Mouse (Mus musculus): ENCODE results near the gene Fbxo21. TPM values are rescaled to one million over a fixed set of nuclear protein-coding genes. Genes with fewer than 3 reads are reported as not detected.
A peak's percentile ranks its signal among the peaks of the same experiment; 100 is the strongest.

The Fbxo21 gene
- 27.3 and 33.7 TPM in 2 replicates for total RNA-seq (2017)

GRCm38 (mm10) chr5:117976657-117977500 is at the start of gene Fbxo21:
Gene Fbxo21 (plus strand): TSS chr5:117976730.
- ATAC-seq (replicated peaks in 1 of 2; ENCODE audit: insufficient read depth in 1 of 2, low FRiP score in 2 of 2, low TSS enrichment in 1 of 2, low read depth in 1 of 2, poor library complexity in 2 of 2, severe bottlenecking in 2 of 2), result peak; percentile 82 to 86

- ATAC-seq (replicated peaks in 1 of 2; ENCODE audit: insufficient read depth in 1 of 2, low FRiP score in 2 of 2, low TSS enrichment in 1 of 2, low read depth in 1 of 2, poor library complexity in 2 of 2, severe bottlenecking in 2 of 2), result no peak
Observed at GRCm38 (mm10) chr5:117928553-117928952, 48.0 kb upstream of the Fbxo21 start.

- no peak for ATAC-seq (replicated peaks in 1 of 2; ENCODE audit: insufficient read depth in 1 of 2, low FRiP score in 2 of 2, low TSS enrichment in 1 of 2, low read depth in 1 of 2, poor library complexity in 2 of 2, severe bottlenecking in 2 of 2)
Observed at GRCm38 (mm10) chr5:117932222-117932621, 44.3 kb upstream of the Fbxo21 start.

GRCm38 (mm10) chr5:117932862-117933261 is 43.7 kb upstream of the Fbxo21 start:
- ATAC-seq (replicated peaks in 1 of 2; ENCODE audit: insufficient read depth in 1 of 2, low FRiP score in 2 of 2, low TSS enrichment in 1 of 2, low read depth in 1 of 2, poor library complexity in 2 of 2, severe bottlenecking in 2 of 2), result peak; percentile 48 to 62; a peak in 1 of 4 replicates

- no peak for ATAC-seq (replicated peaks in 1 of 2; ENCODE audit: insufficient read depth in 1 of 2, low FRiP score in 2 of 2, low TSS enrichment in 1 of 2, low read depth in 1 of 2, poor library complexity in 2 of 2, severe bottlenecking in 2 of 2)
Observed at GRCm38 (mm10) chr5:117936346-117936745, 40.2 kb upstream of the Fbxo21 start.

- no peak for ATAC-seq (replicated peaks in 1 of 2; ENCODE audit: insufficient read depth in 1 of 2, low FRiP score in 2 of 2, low TSS enrichment in 1 of 2, low read depth in 1 of 2, poor library complexity in 2 of 2, severe bottlenecking in 2 of 2)
Observed at GRCm38 (mm10) chr5:117937186-117937585, 39.3 kb upstream of the Fbxo21 start.

GRCm38 (mm10) chr5:117938182-117938581 is 38.3 kb upstream of the Fbxo21 start:
- peak; percentile 88 for ATAC-seq (replicated peaks in 1 of 2; ENCODE audit: insufficient read depth in 1 of 2, low FRiP score in 2 of 2, low TSS enrichment in 1 of 2, low read depth in 1 of 2, poor library complexity in 2 of 2, severe bottlenecking in 2 of 2)

GRCm38 (mm10) chr5:117939402-117939801 is 37.1 kb upstream of the Fbxo21 start:
- no peak for ATAC-seq (replicated peaks in 1 of 2; ENCODE audit: insufficient read depth in 1 of 2, low FRiP score in 2 of 2, low TSS enrichment in 1 of 2, low read depth in 1 of 2, poor library complexity in 2 of 2, severe bottlenecking in 2 of 2)

- ATAC-seq (replicated peaks in 1 of 2; ENCODE audit: insufficient read depth in 1 of 2, low FRiP score in 2 of 2, low TSS enrichment in 1 of 2, low read depth in 1 of 2, poor library complexity in 2 of 2, severe bottlenecking in 2 of 2), result no peak
Observed at GRCm38 (mm10) chr5:117941552-117941951, 35.0 kb upstream of the Fbxo21 start.

- peak; percentile 49 to 75; a peak in 2 of 4 replicates for ATAC-seq (replicated peaks in 1 of 2; ENCODE audit: insufficient read depth in 1 of 2, low FRiP score in 2 of 2, low TSS enrichment in 1 of 2, low read depth in 1 of 2, poor library complexity in 2 of 2, severe bottlenecking in 2 of 2)
Observed at GRCm38 (mm10) chr5:117946605-117947004, 29.9 kb upstream of the Fbxo21 start.

- ATAC-seq (replicated peaks in 1 of 2; ENCODE audit: insufficient read depth in 1 of 2, low FRiP score in 2 of 2, low TSS enrichment in 1 of 2, low read depth in 1 of 2, poor library complexity in 2 of 2, severe bottlenecking in 2 of 2), result no peak
Observed at GRCm38 (mm10) chr5:117949393-117949792, 27.1 kb upstream of the Fbxo21 start.

GRCm38 (mm10) chr5:117953893-117954292 is 22.6 kb upstream of the Fbxo21 start:
- peak; percentile 68 to 83 for ATAC-seq (replicated peaks in 1 of 2; ENCODE audit: insufficient read depth in 1 of 2, low FRiP score in 2 of 2, low TSS enrichment in 1 of 2, low read depth in 1 of 2, poor library complexity in 2 of 2, severe bottlenecking in 2 of 2)

- no peak for ATAC-seq (replicated peaks in 1 of 2; ENCODE audit: insufficient read depth in 1 of 2, low FRiP score in 2 of 2, low TSS enrichment in 1 of 2, low read depth in 1 of 2, poor library complexity in 2 of 2, severe bottlenecking in 2 of 2)
Observed at GRCm38 (mm10) chr5:117954429-117954828, 22.1 kb upstream of the Fbxo21 start.

- no peak; a peak in 2 of 4 replicates for ATAC-seq (replicated peaks in 1 of 2; ENCODE audit: insufficient read depth in 1 of 2, low FRiP score in 2 of 2, low TSS enrichment in 1 of 2, low read depth in 1 of 2, poor library complexity in 2 of 2, severe bottlenecking in 2 of 2)
Observed at GRCm38 (mm10) chr5:117955675-117956420, 20.7 kb upstream of the Fbxo21 start.

GRCm38 (mm10) chr5:117964750-117965149 is 11.8 kb upstream of the Fbxo21 start:
- ATAC-seq (replicated peaks in 1 of 2; ENCODE audit: insufficient read depth in 1 of 2, low FRiP score in 2 of 2, low TSS enrichment in 1 of 2, low read depth in 1 of 2, poor library complexity in 2 of 2, severe bottlenecking in 2 of 2), result no peak

- no peak for ATAC-seq (replicated peaks in 1 of 2; ENCODE audit: insufficient read depth in 1 of 2, low FRiP score in 2 of 2, low TSS enrichment in 1 of 2, low read depth in 1 of 2, poor library complexity in 2 of 2, severe bottlenecking in 2 of 2)
Observed at GRCm38 (mm10) chr5:117966956-117967355, 9.6 kb upstream of the Fbxo21 start.

GRCm38 (mm10) chr5:117967659-117968069 is 8.9 kb upstream of the Fbxo21 start:
- ATAC-seq (replicated peaks in 1 of 2; ENCODE audit: insufficient read depth in 1 of 2, low FRiP score in 2 of 2, low TSS enrichment in 1 of 2, low read depth in 1 of 2, poor library complexity in 2 of 2, severe bottlenecking in 2 of 2), result no peak

- no peak for ATAC-seq (replicated peaks in 1 of 2; ENCODE audit: insufficient read depth in 1 of 2, low FRiP score in 2 of 2, low TSS enrichment in 1 of 2, low read depth in 1 of 2, poor library complexity in 2 of 2, severe bottlenecking in 2 of 2)
Observed at GRCm38 (mm10) chr5:117969681-117970427, 6.7 kb upstream of the Fbxo21 start.

Measured in hematopoietic stem cell, adult 5-6 weeks (primary cell).